Mouse (Mus musculus) adipocyte (in vitro differentiated cells): ENCODE data around the gene Gpn2.
A peak's percentile ranks its signal among the peaks of the same experiment; 100 is the strongest.

ENCODE experiments used
- DNase-seq: peaks from one replicate; pipeline ENCODE4 v3.0.0-alpha.2; 2016; ENCODE audit warnings: low spot score

Gpn2 gene

GRCm38 (mm10) chr4:133584059-133584951 is at the start of gene Gpn2:
Gene Gpn2, plus strand, starts transcription at chr4:133584362.
- DNase-seq, result peak; percentile 85

DNA sequence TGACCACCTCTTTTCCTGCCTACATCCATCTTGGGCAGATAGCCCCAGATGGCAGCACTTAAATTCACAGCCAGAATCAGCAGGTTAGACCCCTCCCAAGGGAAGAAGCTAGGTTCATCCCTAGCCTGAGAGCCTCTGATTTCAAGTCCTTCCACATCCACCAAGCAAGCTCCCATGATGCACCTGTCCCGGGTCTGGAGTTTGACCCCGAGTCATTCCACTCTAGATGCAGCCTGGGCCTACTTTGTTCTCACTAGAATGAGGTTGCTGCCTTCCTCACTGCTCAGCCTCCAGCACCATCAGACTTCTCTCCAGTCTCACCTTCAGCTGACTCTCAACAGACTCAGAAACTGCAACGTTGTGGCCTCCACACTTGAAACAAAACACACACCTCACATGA is 48.1 kb upstream of the Gpn2 start:
- no peak for DNase-seq

DNA sequence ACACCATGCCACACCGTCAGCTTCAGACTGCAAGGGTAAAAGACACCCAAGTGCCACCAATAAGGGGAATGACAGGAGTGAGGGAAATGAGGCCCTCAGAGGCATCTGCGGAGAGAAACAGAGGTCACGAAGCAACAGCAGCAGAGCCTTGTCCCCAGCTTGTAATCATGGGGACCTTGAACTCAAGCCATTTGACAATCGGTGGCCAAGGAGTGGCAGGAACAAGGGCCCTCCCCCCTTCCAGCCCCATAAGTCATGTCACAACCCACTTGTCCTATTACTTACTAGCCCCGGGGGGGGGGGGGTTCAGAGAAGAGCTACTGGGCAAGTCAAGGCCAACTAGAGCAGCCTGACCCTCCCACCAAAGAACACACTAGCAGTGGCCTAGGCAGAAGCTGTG is 47.5 kb upstream of the Gpn2 start:
- no peak for DNase-seq

DNA sequence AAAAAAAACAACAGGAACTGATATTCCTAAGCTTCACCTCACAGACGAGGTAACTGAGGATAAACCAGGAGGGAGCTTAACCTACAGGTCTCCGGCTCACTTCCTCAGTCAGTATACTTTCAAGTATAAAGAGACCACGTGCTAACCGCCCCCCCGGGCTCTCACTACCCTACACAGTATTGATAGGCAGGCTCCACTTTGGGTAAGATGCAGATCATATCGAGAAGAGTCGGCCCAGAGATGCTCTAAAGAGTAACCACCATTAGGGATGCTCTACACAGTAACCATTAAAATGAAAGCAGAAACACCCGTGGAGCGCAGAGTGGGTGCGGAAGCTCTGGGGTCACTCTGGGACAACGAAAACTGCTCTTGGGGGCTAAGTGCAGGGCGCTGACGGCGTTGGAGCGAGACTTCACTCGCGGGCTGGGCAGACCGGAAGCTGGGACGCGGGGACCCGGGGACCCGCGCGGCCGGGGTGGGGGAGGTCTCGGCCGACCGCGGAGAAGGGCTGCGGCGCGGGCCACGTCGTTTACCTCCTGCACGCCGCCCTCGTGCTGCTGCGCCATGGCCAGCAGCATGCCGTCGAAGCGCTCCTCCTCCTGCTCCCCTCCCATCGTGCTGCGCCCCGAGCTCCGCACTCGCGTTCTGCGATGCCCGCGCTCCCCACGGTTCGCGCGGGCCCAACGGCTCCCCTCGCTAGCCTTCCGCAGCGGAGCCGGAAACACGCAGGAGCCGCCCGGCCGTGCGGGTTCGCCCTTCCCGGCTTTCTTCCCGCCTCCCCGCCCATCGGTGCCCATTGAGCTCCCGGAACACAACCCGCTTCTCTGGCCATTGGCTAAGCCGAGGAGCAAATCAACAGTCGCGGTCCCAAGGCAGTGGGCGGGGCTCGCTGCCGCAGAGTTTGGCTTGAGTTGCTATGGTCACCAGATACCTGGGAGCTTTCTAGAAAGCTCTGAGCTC is 38.6 kb upstream of the Gpn2 start, which contains the start of gene Nudc:
Gene Nudc (minus strand): TSS at position 725 of the 960 bp plus-strand sequence.
- peak; percentile 93 for DNase-seq

- no peak for DNase-seq
Observed at GRCm38 (mm10) chr4:133552029-133552428, 32.1 kb upstream of the Gpn2 start.

GRCm38 (mm10) chr4:133552768-133553447 is 31.3 kb upstream of the Gpn2 start, which contains the start of gene Nr0b2:
Gene Nr0b2, plus strand, starts transcription at chr4:133553376.
- DNase-seq, result no peak

DNA sequence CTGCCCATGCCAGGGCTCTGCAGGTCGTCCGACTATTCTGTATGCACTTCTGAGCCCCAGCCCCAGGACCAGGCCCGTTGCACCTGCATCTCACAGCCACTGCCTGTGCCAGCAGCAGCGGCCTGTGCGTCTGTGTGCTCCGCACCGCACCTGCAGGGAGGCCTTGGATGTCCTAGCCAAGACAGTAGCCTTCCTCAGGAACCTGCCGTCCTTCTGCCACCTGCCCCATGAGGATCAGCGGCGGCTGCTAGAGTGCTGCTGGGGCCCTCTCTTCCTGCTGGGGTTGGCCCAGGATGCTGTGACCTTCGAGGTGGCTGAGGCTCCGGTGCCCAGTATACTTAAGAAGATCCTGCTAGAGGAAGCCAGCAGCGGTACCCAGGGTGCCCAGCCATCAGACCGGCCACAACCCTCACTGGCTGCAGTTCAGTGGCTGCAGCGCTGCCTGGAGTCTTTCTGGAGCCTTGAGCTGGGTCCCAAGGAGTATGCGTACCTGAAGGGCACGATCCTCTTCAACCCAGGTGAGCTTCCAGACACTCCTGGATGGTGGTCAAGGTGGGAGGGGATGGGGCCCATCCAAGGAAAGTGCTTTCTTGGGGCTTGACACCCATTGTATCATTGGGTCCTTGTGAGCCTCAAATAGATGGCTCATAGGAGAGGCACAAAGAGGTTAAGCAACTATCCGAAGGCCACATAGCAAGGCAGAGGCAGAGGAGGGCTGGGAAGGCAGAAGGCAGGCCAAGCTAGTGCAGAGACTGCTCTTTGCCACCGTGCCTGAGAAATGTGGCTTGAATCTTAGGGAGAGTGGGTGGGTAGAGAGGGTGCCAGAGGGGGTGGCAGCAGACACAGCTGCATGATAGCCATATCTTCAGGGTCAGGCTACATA is 30.5 kb upstream of the Gpn2 start:
- DNase-seq, result no peak

GRCm38 (mm10) chr4:133557041-133557717 is 27.0 kb upstream of the Gpn2 start:
- no peak for DNase-seq

DNA sequence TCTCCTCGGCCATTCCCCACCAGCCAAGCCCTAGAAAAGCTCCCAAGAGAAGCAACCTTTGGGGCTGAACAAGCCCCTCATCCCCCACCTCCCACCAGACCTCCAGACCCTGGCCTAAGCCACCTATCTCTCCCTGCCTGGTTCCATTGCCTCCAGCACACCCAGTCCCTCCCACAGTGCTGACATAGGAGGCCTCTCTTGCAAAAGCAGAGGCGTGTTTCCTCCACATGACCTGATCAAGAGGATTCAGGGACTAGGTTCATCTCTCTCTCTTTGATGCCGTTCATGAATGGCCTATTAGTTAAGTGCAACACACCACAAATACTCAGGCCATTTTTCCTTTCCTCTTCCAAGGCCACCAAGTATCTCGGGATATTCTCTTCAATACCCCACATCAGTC is 24.3 kb upstream of the Gpn2 start:
- DNase-seq, result no peak

DNA sequence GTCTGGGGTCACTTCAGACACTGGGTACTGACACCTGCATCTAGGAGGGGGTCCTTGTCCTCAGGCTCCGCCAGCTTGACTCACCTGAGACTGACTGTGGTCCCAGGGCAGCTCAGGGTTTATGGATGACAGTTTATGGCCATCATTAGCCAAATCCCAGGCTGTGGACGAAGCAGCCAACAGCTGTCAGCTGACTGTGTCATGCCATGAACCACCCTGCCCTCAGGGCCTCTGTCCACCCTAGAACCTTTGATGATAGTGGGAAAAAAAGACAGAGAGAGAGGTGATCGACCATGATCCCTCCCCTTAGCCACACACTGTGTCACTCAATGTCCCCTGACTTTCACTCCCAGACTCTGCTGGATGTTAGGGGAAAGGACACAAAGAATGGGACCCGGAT is 22.5 kb upstream of the Gpn2 start:
- DNase-seq, result no peak

DNA sequence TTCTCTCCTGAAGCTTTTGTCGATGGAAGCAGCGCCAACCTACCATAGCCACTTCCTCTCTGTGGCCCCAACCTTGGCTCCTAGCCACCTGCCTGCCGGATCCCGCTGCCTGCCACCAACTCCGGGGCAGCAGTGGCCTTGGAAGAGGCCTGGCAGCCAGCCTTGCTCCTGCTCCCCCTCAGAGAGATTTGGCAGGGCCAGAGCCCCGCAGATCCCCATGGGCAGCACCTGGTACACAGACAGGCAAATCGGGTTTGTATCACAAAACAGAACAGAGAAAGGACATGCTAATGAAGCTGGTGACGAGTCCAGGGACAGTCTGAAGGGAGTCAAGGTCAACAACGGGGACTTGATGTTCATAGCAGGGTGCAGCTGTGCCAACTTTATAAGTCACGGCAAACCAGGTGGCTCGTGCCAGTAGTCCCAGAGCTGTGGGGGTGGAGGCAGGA is 21.0 kb upstream of the Gpn2 start:
- no peak for DNase-seq

GRCm38 (mm10) chr4:133567251-133567650 is 16.9 kb upstream of the Gpn2 start:
- no peak for DNase-seq

DNA sequence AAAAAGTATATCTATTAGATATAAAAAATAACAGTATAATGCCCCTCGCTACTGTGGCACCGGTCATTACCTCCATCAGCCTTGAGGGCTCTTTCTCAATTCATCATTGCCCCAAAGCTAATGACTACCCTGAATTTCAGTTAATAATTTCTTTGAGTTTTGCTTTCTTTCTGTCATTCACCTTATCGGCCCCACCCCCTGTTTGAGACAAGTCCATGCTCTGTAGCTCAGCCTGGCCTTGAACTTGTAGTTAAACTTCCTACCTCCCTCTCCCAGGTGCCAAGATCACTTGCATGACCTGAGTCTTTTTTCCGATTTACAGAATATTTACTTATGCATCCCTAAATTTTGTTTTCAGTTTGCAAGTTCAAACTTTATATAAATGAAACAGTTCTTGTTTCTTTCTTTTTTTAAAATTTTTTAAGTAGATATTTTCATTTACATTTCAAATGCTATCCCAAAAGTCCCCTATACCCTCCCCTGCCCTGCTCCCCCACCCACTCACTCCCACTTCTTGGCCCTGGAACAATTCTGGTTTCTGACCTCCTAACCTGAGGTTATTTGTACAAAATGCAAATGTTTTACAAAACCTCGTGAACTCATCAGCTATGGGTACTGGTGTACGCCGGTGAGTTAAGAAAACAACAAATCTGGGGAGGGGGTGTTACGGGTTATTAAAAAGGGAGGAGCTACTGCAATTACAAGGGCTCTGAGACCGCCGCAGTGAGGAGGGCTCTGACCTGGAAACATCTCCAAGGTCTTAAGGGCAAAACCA is 14.7 kb upstream of the Gpn2 start:
- no peak for DNase-seq

DNA sequence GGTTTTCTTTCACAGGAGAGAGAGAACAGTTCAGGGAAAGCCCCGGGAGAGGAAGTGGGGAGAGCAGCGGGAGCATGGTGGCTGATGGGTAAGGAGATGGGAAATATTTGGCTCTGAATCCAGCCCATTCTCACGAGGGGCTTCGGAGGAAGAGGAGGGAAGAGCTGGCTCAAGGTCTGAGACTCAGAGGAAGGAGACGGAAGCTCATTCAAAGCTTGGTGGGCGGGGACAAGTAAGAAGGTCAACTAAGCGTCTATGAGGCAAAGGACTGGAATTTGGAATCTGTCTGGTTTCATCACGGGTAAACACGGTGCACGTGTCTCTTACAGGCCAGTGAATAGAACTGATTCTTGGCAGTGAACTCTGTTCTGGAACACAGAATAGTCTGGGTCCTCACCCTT is 14.1 kb upstream of the Gpn2 start:
- peak; percentile 28 for DNase-seq

DNA sequence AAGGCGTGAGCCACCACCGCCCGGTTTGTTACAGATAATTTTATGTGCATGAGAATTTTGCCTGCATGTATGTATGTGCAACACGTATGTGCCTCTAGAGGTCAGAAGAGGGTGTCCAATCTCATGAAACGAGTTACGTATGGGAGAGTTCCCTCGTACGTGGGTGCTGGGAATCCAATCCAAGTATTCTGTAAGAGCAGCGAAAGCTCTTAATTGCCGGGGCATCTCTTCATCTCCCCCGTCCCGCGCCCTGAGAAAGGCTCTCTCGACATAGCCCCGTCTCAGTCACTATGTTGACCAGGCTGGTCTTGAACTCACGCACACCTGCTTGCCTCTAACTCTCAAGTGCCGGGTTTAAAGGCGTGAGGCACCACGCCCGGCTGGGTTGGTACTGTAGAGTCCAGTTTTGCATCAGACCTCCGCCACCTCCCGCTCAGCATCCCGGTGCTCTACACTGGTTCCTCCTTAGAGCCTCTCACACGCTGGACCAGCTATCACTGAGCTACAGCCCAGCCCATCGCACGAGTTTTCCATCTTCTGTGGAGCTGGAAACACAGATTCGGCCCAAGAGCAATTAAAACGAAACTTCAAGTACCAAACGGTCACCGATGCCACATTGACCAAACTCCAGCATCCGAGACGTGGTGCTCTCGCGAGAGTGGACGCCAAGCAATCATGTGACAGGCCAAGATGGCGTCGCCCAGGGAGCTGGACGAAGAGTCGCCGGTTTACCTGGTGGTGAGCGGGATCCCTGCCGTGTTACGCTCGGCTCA is 9.9 kb upstream of the Gpn2 start, which contains the start of gene Gpatch3:
Gene Gpatch3 (plus strand): TSS at position 676 of the 773 bp plus-strand sequence.
- peak; percentile 94 for DNase-seq

DNA sequence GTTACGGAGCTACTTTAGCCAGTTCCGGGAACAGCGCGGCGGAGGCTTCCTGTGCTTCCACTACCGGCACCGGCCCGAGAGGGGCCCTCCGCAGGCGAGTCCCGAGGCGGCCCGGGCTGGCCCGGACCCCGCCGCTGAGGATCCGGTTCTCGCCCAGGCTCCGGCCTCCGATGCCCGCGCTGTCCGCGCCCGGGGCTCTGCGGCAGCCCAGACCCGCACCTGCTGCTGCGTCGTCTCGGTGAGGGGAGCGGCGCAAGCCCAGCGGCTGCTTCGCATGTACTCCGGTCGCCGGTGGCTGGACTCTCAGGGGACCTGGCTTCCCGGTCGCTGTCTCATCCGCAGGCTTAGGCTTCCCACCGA is 9.3 kb upstream of the Gpn2 start:
- no peak for DNase-seq

- no peak for DNase-seq
Observed at GRCm38 (mm10) chr4:133577983-133578382, 6.2 kb upstream of the Gpn2 start.

- DNase-seq, result no peak
Observed at GRCm38 (mm10) chr4:133583690-133584058, 488 bp upstream of the Gpn2 start.

- peak; percentile 61 for DNase-seq
Observed at GRCm38 (mm10) chr4:133592570-133592969, 8.4 kb downstream of the Gpn2 start.
